Mouse (Mus musculus) monocyte, adult 2 months (primary cell): ENCODE measurements around the gene Olfr504.
"Not testable (repeated sequence)": the region's sequence is repeated elsewhere in the genome, so short reads cannot be mapped to it uniquely, and the experiment has no call there.

Experiments used
- DNase-seq, 2 experiments: peaks; one replicate each; pipeline ENCODE4 v3.0.0; 2022; ENCODE audit warnings: low spot score in 2 of 2, low read depth in 1 of 2

The Olfr504 gene

GRCm38 (mm10) chr7:108565693-108566092 lies at the start of gene Olfr504:
Gene Olfr504 (minus strand): TSS chr7:108565793.
- DNase-seq = no peak

GRCm38 (mm10) chr7:108614110-108614509 lies 48.5 kb upstream of the Olfr504 start:
- no peak for DNase-seq

DNA sequence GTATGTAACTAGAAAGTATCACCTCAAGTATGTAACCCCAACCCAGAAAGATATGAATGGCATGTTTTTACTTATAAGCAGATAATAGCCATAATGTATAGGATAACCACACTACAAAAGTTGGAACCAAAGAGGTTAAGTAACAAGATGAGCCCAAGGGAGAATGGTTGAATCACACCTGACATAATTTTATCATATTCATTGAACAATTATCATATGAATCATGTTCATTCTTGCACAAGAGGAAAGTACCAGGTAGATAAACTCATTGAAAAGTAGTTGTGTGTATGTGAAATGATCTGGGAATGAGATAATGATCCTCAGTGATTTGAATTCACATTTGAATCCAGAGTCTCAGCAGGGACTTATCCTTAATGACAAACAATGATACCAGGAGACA lies 44.9 kb upstream of the Olfr504 start, which contains the start of gene Olfr506:
TSS of gene Olfr506 (plus strand) at position 301 of the 400 bp plus-strand sequence.
- no peak for DNase-seq

DNA sequence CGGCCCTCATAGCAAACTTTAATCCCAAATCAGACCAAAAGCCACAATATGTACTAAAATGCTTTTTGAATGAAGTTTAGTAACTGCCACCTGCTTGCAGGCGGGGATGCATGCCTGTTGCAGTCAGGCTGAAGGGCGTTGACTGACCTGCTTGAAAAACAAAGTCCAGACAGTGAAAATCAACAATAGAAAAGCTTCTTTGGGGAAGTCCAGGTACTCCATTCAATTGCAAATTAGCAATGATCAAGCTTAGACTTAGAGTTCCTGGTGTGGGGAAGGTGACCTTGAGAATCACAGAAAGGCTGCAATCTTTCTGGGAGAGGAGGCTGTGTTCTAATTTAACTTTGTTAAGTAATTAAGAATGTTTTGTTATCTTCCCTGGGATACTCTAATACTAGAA lies 36.3 kb upstream of the Olfr504 start:
- DNase-seq = not testable (repeated sequence)

DNA sequence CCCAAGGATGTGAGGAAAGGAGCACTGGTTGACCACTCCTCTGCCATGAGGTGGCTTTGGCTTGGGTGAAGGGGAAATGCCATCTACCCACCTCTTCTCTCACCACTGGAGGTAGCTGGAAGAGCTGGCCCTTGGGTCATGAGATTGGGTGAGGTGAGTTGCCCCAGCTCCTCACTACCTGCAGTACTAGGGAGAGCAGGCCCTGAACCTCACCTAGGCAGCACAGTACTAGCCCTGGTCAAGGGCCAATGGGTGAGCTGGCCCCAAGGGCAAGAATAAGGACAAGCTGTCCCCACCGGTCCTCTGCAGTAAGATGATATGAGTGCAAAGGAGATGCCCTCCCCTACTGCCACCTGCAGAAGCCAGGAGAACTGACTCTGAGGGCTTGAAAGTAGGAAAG lies 24.2 kb upstream of the Olfr504 start:
- no peak for DNase-seq

DNA sequence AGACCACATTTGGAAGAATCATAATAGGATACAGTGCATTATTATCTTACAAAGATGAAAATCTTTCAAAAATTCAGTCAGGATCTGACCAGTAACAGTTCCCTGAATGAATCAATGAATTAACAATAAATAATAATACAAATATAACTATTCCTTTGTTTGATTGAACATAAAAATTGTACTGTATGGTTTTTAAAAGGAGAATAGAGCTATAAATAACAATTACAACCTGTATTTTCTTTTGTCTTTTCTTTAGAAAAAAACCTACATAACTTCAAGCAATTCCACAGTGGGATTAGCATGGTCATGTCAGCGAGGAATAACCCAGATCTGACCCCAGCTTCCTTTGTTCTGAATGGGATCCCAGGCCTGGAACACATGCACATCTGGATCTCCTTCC lies 21.4 kb downstream of the Olfr504 start, which contains the start of gene Olfr503:
TSS of gene Olfr503 (plus strand) at position 301 of the 400 bp plus-strand sequence.
- DNase-seq = not testable (repeated sequence)

- no peak for DNase-seq
These were observed 23.2 kb downstream of the Olfr504 start for GRCm38 (mm10) chr7:108542416-108542815.

DNA sequence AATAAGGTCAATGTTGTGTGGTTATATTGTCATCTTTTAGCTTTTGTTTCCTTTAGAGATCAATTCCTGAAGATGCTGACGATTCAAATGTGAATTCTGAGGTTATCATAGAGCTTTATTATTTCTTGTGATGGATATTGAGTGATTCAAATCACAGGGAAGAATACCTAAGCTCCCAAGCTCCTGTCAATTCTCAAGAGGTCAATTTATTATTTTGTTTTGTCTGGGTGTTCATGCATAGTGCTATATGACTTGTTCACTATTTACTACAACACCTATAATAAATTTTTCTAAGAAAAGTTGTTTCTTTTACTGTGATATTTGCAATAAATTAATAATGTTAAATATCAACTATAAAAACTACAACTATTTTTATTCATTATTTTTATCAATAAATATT lies 40.6 kb downstream of the Olfr504 start, which contains the start of gene Olfr502:
TSS of gene Olfr502 (minus strand) at position 101 of the 400 bp plus-strand sequence.
- no peak for DNase-seq
